Comparison of ENCODE assay signal across 8 mouse cellular contexts in genomic region chr5:123746253-123746652, GRCm38 (mm10). TPM values are rescaled to one million over a fixed set of nuclear protein-coding genes. Genes with fewer than 3 reads are reported as not detected.
DNase-seq lines count a peak whose midpoint lies in the region; ATAC-seq and TF ChIP-seq lines count a peak whose summit lies in the region.

No protein-coding gene starts in this region.

- H3K9ac ChIP-seq in heart, postnatal 0 days (replicated peaks; ENCODE audit: low read depth, low read length), result no peak overlapping the region
- H3K9ac ChIP-seq in hindbrain, embryonic 14.5 days, result peak overlapping the region; percentile 64; the same call in 1 of the 2 replicates
- peak overlapping the region; percentile 7; the same call in 1 of the 2 replicates for H3K9ac ChIP-seq in midbrain, embryonic 15.5 days

- H3K4me2 ChIP-seq in heart, postnatal 0 days (ENCODE audit: low read depth, low read length), result peak overlapping the region; percentile 89
- H3K4me2 ChIP-seq in hindbrain, embryonic 14.5 days (replicated peaks), result peak overlapping the region; percentile 84
- H3K4me2 ChIP-seq in midbrain, embryonic 15.5 days, result peak overlapping the region; percentile 76

- H3K36me3 ChIP-seq in heart, postnatal 0 days (replicated peaks; ENCODE audit: control insufficient read depth, insufficient read depth, low read length), result peaks cover 20% of the 10 kb centered on the region
- H3K36me3 ChIP-seq in hindbrain, embryonic 14.5 days (replicated peaks; ENCODE audit: control insufficient read depth, insufficient read depth), result peaks cover 40% of the 10 kb centered on the region
- H3K36me3 ChIP-seq in midbrain, embryonic 15.5 days (replicated peaks), result peaks cover 22% of the 10 kb centered on the region

- H3K4me3 ChIP-seq in heart, postnatal 0 days (ENCODE audit: low read depth, low read length), result no peak overlapping the region
- peak overlapping the region; percentile 72; the same call in 1 of the 2 replicates for H3K4me3 ChIP-seq in hindbrain, embryonic 14.5 days (replicated peaks; ENCODE audit: low read length)
- peak overlapping the region; percentile 12; the same call in 1 of the 2 replicates for H3K4me3 ChIP-seq in midbrain, embryonic 15.5 days

- no peak for DNase-seq in heart, postnatal 0 days (ENCODE audit: low spot score)
- DNase-seq in heart, postnatal 14 days, result no peak
- peak; percentile 45 for DNase-seq in NIH3T3 (ENCODE audit: low read depth)
- no peak for DNase-seq in hindbrain, embryonic 14.5 days (ENCODE audit: low spot score)
- no peak for DNase-seq in thymus, postnatal 0 days (ENCODE audit: low spot score)
- DNase-seq in frontal cortex, postnatal 10 days (ENCODE audit: low spot score in 2 of 2), result no peak
- no peak for DNase-seq in cerebellum, postnatal 25 days

- no peaks in the 10 kb centered on the region for H3K9me3 ChIP-seq in heart, postnatal 0 days (replicated peaks; ENCODE audit: control insufficient read depth, low read length)
- no peaks in the 10 kb centered on the region for H3K9me3 ChIP-seq in hindbrain, embryonic 14.5 days (ENCODE audit: control insufficient read depth, low read length)
- no peaks in the 10 kb centered on the region for H3K9me3 ChIP-seq in midbrain, embryonic 15.5 days

- TF ChIP-seq EP300 in heart, postnatal 0 days (IDR thresholded peaks at IDR 0.05; ENCODE audit: low read depth), result no peak

- intact Hi-C loops in heart, postnatal 14 days (cut with DNase I), result no loop called here

- peaks cover 29% of the 10 kb centered on the region for H3K4me1 ChIP-seq in heart, postnatal 0 days (ENCODE audit: control insufficient read depth, insufficient read depth)
- H3K4me1 ChIP-seq in hindbrain, embryonic 14.5 days (replicated peaks; ENCODE audit: control insufficient read depth, insufficient read depth, low read length), result peaks cover 27% of the 10 kb centered on the region
- H3K4me1 ChIP-seq in midbrain, embryonic 15.5 days, result peaks cover 31% of the 10 kb centered on the region

- H3K27me3 ChIP-seq in heart, postnatal 0 days (ENCODE audit: control insufficient read depth, insufficient read depth, low read length), result no peaks in the 10 kb centered on the region
- H3K27me3 ChIP-seq in hindbrain, embryonic 14.5 days (ENCODE audit: control insufficient read depth, insufficient read depth, low read length), result no peaks in the 10 kb centered on the region
- no peaks in the 10 kb centered on the region for H3K27me3 ChIP-seq in midbrain, embryonic 15.5 days (replicated peaks)

- H3K27ac ChIP-seq in heart, postnatal 0 days (ENCODE audit: low read depth), result no peak overlapping the region
- H3K27ac ChIP-seq in hindbrain, embryonic 14.5 days, result no peak overlapping the region
- H3K27ac ChIP-seq in midbrain, embryonic 15.5 days, result no peak overlapping the region

- TF ChIP-seq CTCF in heart, postnatal 0 days (IDR thresholded peaks at IDR 0.05; ENCODE audit: low read depth), result no peak

- ATAC-seq in heart, postnatal 0 days (ENCODE audit: insufficient read depth, low read depth), result no peak
- ATAC-seq in hindbrain, embryonic 14.5 days (ENCODE audit: low FRiP score), result no peak
- ATAC-seq in midbrain, embryonic 15.5 days (replicated peaks), result no peak

RNA-seq across cellular contexts. Expression of gene Rsrc2, which starts 3.0 kb away (rescaled TPM):
- total RNA-seq in heart, postnatal 0 days (2014; rRNA removed; ENCODE audit: low replicate concordance), result 19.5 and 19.9 TPM in 2 replicates
- 72.7 and 76.5 TPM in 2 replicates for polyA plus RNA-seq in heart, postnatal 0 days (2015; fragmentation: Nextera tagmentation; extraction: Ambion mirVana)
- 10 to 100 TPM; 48.9 to 50.9 TPM for total RNA-seq in heart, postnatal 14 days (2021)
- 118 and 121 TPM in 2 replicates for polyA plus RNA-seq in hindbrain, embryonic 14.5 days (2014; fragmentation: Nextera tagmentation; extraction: Ambion mirVana)
- polyA plus RNA-seq in midbrain, embryonic 15.5 days (2015; fragmentation: Nextera tagmentation; extraction: Ambion mirVana), result 127 and 147 TPM in 2 replicates
- 129 and 144 TPM in 2 replicates for polyA plus RNA-seq in thymus, postnatal 0 days (2015; fragmentation: Nextera tagmentation; extraction: Ambion mirVana)

RNA-seq across cellular contexts. Expression of gene Kntc1, which starts 3.3 kb away (rescaled TPM):
- total RNA-seq in heart, postnatal 0 days (2014; rRNA removed; ENCODE audit: low replicate concordance), result 15.6 and 17.5 TPM in 2 replicates
- polyA plus RNA-seq in heart, postnatal 0 days (2015; fragmentation: Nextera tagmentation; extraction: Ambion mirVana), result 3.8 and 3.9 TPM in 2 replicates
- total RNA-seq in heart, postnatal 14 days (2021), result 1 to 10 TPM; 3.4 to 4.9 TPM
- 5.0 and 5.8 TPM in 2 replicates for polyA plus RNA-seq in hindbrain, embryonic 14.5 days (2014; fragmentation: Nextera tagmentation; extraction: Ambion mirVana)
- polyA plus RNA-seq in midbrain, embryonic 15.5 days (2015; fragmentation: Nextera tagmentation; extraction: Ambion mirVana), result 3.8 and 3.9 TPM in 2 replicates
- polyA plus RNA-seq in thymus, postnatal 0 days (2015; fragmentation: Nextera tagmentation; extraction: Ambion mirVana), result 16.2 and 18.2 TPM in 2 replicates

RNA-seq across cellular contexts. Expression of gene Zcchc8, which starts 25.4 kb away (rescaled TPM):
- total RNA-seq in heart, postnatal 0 days (2014; rRNA removed; ENCODE audit: low replicate concordance), result 11.8 and 30.8 TPM in 2 replicates
- polyA plus RNA-seq in heart, postnatal 0 days (2015; fragmentation: Nextera tagmentation; extraction: Ambion mirVana), result 31.3 and 31.8 TPM in 2 replicates
- 10 to 100 TPM; 30.9 to 35.7 TPM for total RNA-seq in heart, postnatal 14 days (2021)
- 55.5 and 61.0 TPM in 2 replicates for polyA plus RNA-seq in hindbrain, embryonic 14.5 days (2014; fragmentation: Nextera tagmentation; extraction: Ambion mirVana)
- polyA plus RNA-seq in midbrain, embryonic 15.5 days (2015; fragmentation: Nextera tagmentation; extraction: Ambion mirVana), result 68.0 and 69.7 TPM in 2 replicates
- polyA plus RNA-seq in thymus, postnatal 0 days (2015; fragmentation: Nextera tagmentation; extraction: Ambion mirVana), result 83.8 and 86.3 TPM in 2 replicates
